Mouse (Mus musculus) ZHBTc4 (cell line): ENCODE measurements around the gene Tmem108.
A peak's percentile ranks its signal among the peaks of the same experiment; 100 is the strongest.

Experiments
- DNase-seq: peaks from one replicate; pipeline ENCODE4 v3.0.0-alpha.2; 2011; ENCODE audit warnings: low read depth, low spot score

Gene Tmem108

GRCm38 (mm10) chr9:103501861-103502364 lies 259.7 kb downstream of the Tmem108 start:
- no peak for DNase-seq

- no peak for DNase-seq
Measured at GRCm38 (mm10) chr9:103499366-103499765, 262.3 kb downstream of the Tmem108 start.

- no peak for DNase-seq
Measured at GRCm38 (mm10) chr9:103498699-103499098, 262.9 kb downstream of the Tmem108 start.

GRCm38 (mm10) chr9:103495391-103495790 lies 266.2 kb downstream of the Tmem108 start:
- no peak for DNase-seq

- DNase-seq = peak; percentile 73
Measured at GRCm38 (mm10) chr9:103494346-103495020, 267.2 kb downstream of the Tmem108 start.

GRCm38 (mm10) chr9:103491985-103492384 lies 269.7 kb downstream of the Tmem108 start:
- DNase-seq = no peak

GRCm38 (mm10) chr9:103490439-103490838 lies 271.2 kb downstream of the Tmem108 start:
- peak; percentile 78 for DNase-seq

- DNase-seq = no peak
Measured at GRCm38 (mm10) chr9:103489883-103490282, 271.8 kb downstream of the Tmem108 start.

GRCm38 (mm10) chr9:103489096-103489495 lies 272.5 kb downstream of the Tmem108 start:
- no peak for DNase-seq

GRCm38 (mm10) chr9:103486262-103486661 lies 275.4 kb downstream of the Tmem108 start:
- DNase-seq = no peak

GRCm38 (mm10) chr9:103485606-103486005 lies 276.0 kb downstream of the Tmem108 start:
- no peak for DNase-seq

- no peak for DNase-seq
Measured at GRCm38 (mm10) chr9:103480603-103481220, 280.9 kb downstream of the Tmem108 start.

- no peak for DNase-seq
Measured at GRCm38 (mm10) chr9:103480044-103480576, 281.5 kb downstream of the Tmem108 start, which contains the start of gene Bfsp2. TSS of gene Bfsp2 (minus strand) at chr9:103480420.

GRCm38 (mm10) chr9:103475414-103475813 lies 286.2 kb downstream of the Tmem108 start:
- DNase-seq = no peak

GRCm38 (mm10) chr9:103473915-103474688 lies 287.5 kb downstream of the Tmem108 start:
- DNase-seq = no peak

GRCm38 (mm10) chr9:103471784-103472183 lies 289.9 kb downstream of the Tmem108 start:
- no peak for DNase-seq

GRCm38 (mm10) chr9:103469516-103469915 lies 292.1 kb downstream of the Tmem108 start:
- peak; percentile 38 for DNase-seq

GRCm38 (mm10) chr9:103468911-103469310 lies 292.7 kb downstream of the Tmem108 start:
- DNase-seq = no peak

GRCm38 (mm10) chr9:103465711-103466220 lies 295.9 kb downstream of the Tmem108 start:
- DNase-seq = no peak

GRCm38 (mm10) chr9:103465293-103465692 lies 296.3 kb downstream of the Tmem108 start:
- DNase-seq = no peak

GRCm38 (mm10) chr9:103463833-103464232 lies 297.8 kb downstream of the Tmem108 start:
- peak; percentile 35 for DNase-seq

- no peak for DNase-seq
Measured at GRCm38 (mm10) chr9:103459839-103460238, 301.8 kb downstream of the Tmem108 start.
